ENCODE assay signal across 23 mouse cellular contexts in the genomic region with DNA sequence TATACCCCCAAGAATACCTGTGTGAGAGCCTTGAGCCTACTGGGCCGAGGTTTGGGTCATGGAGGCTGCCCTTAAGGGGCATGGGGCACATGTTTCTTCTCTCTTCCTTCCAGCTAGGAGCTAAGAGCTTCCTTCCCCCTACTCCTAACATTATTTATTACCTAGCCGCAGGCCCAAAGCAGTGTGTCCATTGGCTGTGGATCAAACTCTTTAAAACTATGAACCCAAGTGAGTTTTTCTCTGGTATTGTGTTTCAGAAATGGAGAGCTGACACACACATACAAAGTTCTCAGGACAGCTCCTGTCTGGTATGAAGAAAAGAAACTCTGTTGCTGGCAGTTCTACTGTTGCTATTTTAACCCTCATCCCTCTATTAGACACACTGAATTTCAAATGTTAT.
A peak's percentile ranks its signal among the peaks of the same experiment; 100 is the strongest.
DNase-seq lines count a peak whose midpoint lies in the region; ATAC-seq and TF ChIP-seq lines count a peak whose summit lies in the region.
"Had no signal": no experiment of that assay in that cellular context is flagged by ENCODE, and none has a peak within 500 bp of the region (broad histone marks: within the 10 kb centered on the region; RNA-seq: fewer than 3 reads in every experiment).

No protein-coding gene starts in this region.

- H3K36me3 ChIP-seq in kidney, postnatal 0 days (ENCODE audit: insufficient read depth, low read length), result no peaks in the 10 kb centered on the region
- no peaks in the 10 kb centered on the region for H3K36me3 ChIP-seq in kidney, embryonic 16.5 days (ENCODE audit: insufficient read depth, low read length)
- H3K36me3 ChIP-seq in liver, embryonic 15.5 days (replicated peaks), result no peaks in the 10 kb centered on the region
- no peaks in the 10 kb centered on the region for H3K36me3 ChIP-seq in forebrain, embryonic 11.5 days (ENCODE audit: control insufficient read depth, insufficient read depth, low read length)
- H3K36me3 ChIP-seq in intestine, embryonic 15.5 days, result no peaks in the 10 kb centered on the region
- H3K36me3 ChIP-seq: embryonic facial prominence, embryonic 12.5 days; forebrain, embryonic 12.5 days; heart, embryonic 10.5 days; hindbrain, embryonic 13.5 days had no signal

- no peak for TF ChIP-seq CTCF in kidney, postnatal 0 days (IDR thresholded peaks at IDR 0.05; ENCODE audit: low read depth)
- TF ChIP-seq CTCF in bone marrow, adult 2 months (IDR thresholded peaks at IDR 0.05; ENCODE audit: control insufficient read depth, insufficient read depth, low read length), result no peak

- H3K9ac ChIP-seq in kidney, postnatal 0 days (ENCODE audit: low read depth, low read length), result no peak overlapping the region
- H3K9ac ChIP-seq in kidney, embryonic 16.5 days (replicated peaks; ENCODE audit: low read length), result no peak overlapping the region
- peak overlapping the region; percentile 12; the same call in 1 of the 2 replicates for H3K9ac ChIP-seq in liver, embryonic 15.5 days
- no peak overlapping the region for H3K9ac ChIP-seq in forebrain, embryonic 11.5 days (ENCODE audit: low read length)
- H3K9ac ChIP-seq in intestine, embryonic 15.5 days, result no peak overlapping the region
- H3K9ac ChIP-seq: embryonic facial prominence, embryonic 12.5 days; forebrain, embryonic 12.5 days; hindbrain, embryonic 13.5 days had no signal

- no peak for TF ChIP-seq POLR2A in bone marrow, adult 2 months (IDR thresholded peaks at IDR 0.05; ENCODE audit: borderline replicate concordance, control insufficient read depth, low read depth, low read length)

- no peak overlapping the region for H3K4me2 ChIP-seq in kidney, postnatal 0 days (ENCODE audit: low read length)
- no peak overlapping the region for H3K4me2 ChIP-seq in kidney, embryonic 16.5 days (replicated peaks; ENCODE audit: low read depth, low read length)
- peak overlapping the region; percentile 62 for H3K4me2 ChIP-seq in liver, embryonic 15.5 days
- H3K4me2 ChIP-seq in forebrain, embryonic 11.5 days (ENCODE audit: low read depth, low read length, severe bottlenecking), result no peak overlapping the region
- H3K4me2 ChIP-seq in intestine, embryonic 15.5 days (replicated peaks), result no peak overlapping the region
- H3K4me2 ChIP-seq: embryonic facial prominence, embryonic 12.5 days; forebrain, embryonic 12.5 days; hindbrain, embryonic 13.5 days had no signal

- no peak for ATAC-seq in kidney, postnatal 0 days (replicated peaks; ENCODE audit: low FRiP score, low read depth)
- ATAC-seq in kidney, embryonic 16.5 days (ENCODE audit: low FRiP score, low TSS enrichment), result no peak
- no peak for ATAC-seq in liver, embryonic 15.5 days (ENCODE audit: insufficient read depth)
- ATAC-seq in forebrain, embryonic 11.5 days (replicated peaks; ENCODE audit: low FRiP score), result no peak
- ATAC-seq in intestine, embryonic 15.5 days, result no peak
- ATAC-seq: forebrain, embryonic 16.5 days; hindbrain, postnatal 0 days; Patski had no signal

- H3K4me1 ChIP-seq in kidney, postnatal 0 days (replicated peaks; ENCODE audit: insufficient read depth, low read length), result no peaks in the 10 kb centered on the region
- peaks cover 11% of the 10 kb centered on the region for H3K4me1 ChIP-seq in kidney, embryonic 16.5 days (ENCODE audit: insufficient read depth, low read length)
- no peaks in the 10 kb centered on the region for H3K4me1 ChIP-seq in bone marrow, adult 2 months (ENCODE audit: control insufficient read depth, insufficient read depth, low read length)
- peaks cover 83% of the 10 kb centered on the region for H3K4me1 ChIP-seq in liver, embryonic 15.5 days (replicated peaks)
- H3K4me1 ChIP-seq in forebrain, embryonic 11.5 days (replicated peaks; ENCODE audit: control insufficient read depth, insufficient read depth, low read length), result no peaks in the 10 kb centered on the region
- peaks cover 4% of the 10 kb centered on the region; the same call in 1 of the 2 replicates for H3K4me1 ChIP-seq in intestine, embryonic 15.5 days (replicated peaks)
- H3K4me1 ChIP-seq: embryonic facial prominence, embryonic 12.5 days; forebrain, embryonic 12.5 days; heart, embryonic 10.5 days; hindbrain, embryonic 13.5 days had no signal

- no peak overlapping the region for H3K4me3 ChIP-seq in kidney, postnatal 0 days (replicated peaks; ENCODE audit: low read depth, low read length)
- no peak overlapping the region for H3K4me3 ChIP-seq in kidney, embryonic 16.5 days (ENCODE audit: low read length)
- H3K4me3 ChIP-seq in bone marrow, adult 2 months (replicated peaks; ENCODE audit: control insufficient read depth, low read depth, low read length), result no peak overlapping the region
- no peak overlapping the region for H3K4me3 ChIP-seq in liver, embryonic 15.5 days (replicated peaks)
- no peak overlapping the region for H3K4me3 ChIP-seq in forebrain, embryonic 11.5 days (ENCODE audit: low read depth, low read length)
- H3K4me3 ChIP-seq in intestine, embryonic 15.5 days (replicated peaks), result no peak overlapping the region
- H3K4me3 ChIP-seq: embryonic facial prominence, embryonic 12.5 days; forebrain, embryonic 12.5 days; heart, embryonic 10.5 days; hindbrain, embryonic 13.5 days had no signal

- 17% methylated on average over 2 of the region's 2 CpGs for WGBS in kidney, postnatal 0 days
- 23% methylated on average over 2 of the region's 2 CpGs for WGBS in kidney, embryonic 16.5 days
- 29% methylated on average over 2 of the region's 2 CpGs for WGBS in bone marrow, adult 2 months
- WGBS in liver, embryonic 15.5 days (ENCODE audit: insufficient replicate concordance), result 53% methylated on average over 2 of the region's 2 CpGs
- WGBS in forebrain, embryonic 11.5 days, result 85% methylated on average over 2 of the region's 2 CpGs
- WGBS in intestine, embryonic 15.5 days, result 65% methylated on average over 2 of the region's 2 CpGs

- no peaks in the 10 kb centered on the region for H3K27me3 ChIP-seq in kidney, postnatal 0 days (ENCODE audit: insufficient read depth, low read length)
- H3K27me3 ChIP-seq in kidney, embryonic 16.5 days (ENCODE audit: insufficient read depth, low read length), result no peaks in the 10 kb centered on the region
- H3K27me3 ChIP-seq in liver, embryonic 15.5 days, result no peaks in the 10 kb centered on the region
- no peaks in the 10 kb centered on the region for H3K27me3 ChIP-seq in forebrain, embryonic 11.5 days (ENCODE audit: control insufficient read depth, insufficient read depth, low read length)
- no peaks in the 10 kb centered on the region for H3K27me3 ChIP-seq in intestine, embryonic 15.5 days (replicated peaks)
- H3K27me3 ChIP-seq: CH12.LX; embryonic facial prominence, embryonic 12.5 days; forebrain, embryonic 12.5 days; Patski had no signal

- no peak overlapping the region for H3K27ac ChIP-seq in kidney, postnatal 0 days
- H3K27ac ChIP-seq in kidney, embryonic 16.5 days (ENCODE audit: low read length), result no peak overlapping the region
- H3K27ac ChIP-seq in bone marrow, adult 2 months (ENCODE audit: control insufficient read depth, insufficient read depth, low read depth, low read length, poor library complexity), result peak overlapping the region; percentile 74
- peak overlapping the region; percentile 95 for H3K27ac ChIP-seq in liver, embryonic 15.5 days (replicated peaks)
- H3K27ac ChIP-seq in forebrain, embryonic 11.5 days (ENCODE audit: low read depth, low read length), result no peak overlapping the region
- H3K27ac ChIP-seq in intestine, embryonic 15.5 days, result no peak overlapping the region
- H3K27ac ChIP-seq: embryonic facial prominence, embryonic 12.5 days; forebrain, embryonic 12.5 days; heart, embryonic 10.5 days; hindbrain, embryonic 13.5 days; hindbrain, postnatal 0 days had no signal

- H3K9me3 ChIP-seq in kidney, postnatal 0 days (replicated peaks; ENCODE audit: low read length), result no peaks in the 10 kb centered on the region
- H3K9me3 ChIP-seq in kidney, embryonic 16.5 days (ENCODE audit: low read length), result no peaks in the 10 kb centered on the region
- H3K9me3 ChIP-seq in liver, embryonic 15.5 days (replicated peaks), result no peaks in the 10 kb centered on the region
- no peaks in the 10 kb centered on the region for H3K9me3 ChIP-seq in forebrain, embryonic 11.5 days (ENCODE audit: control insufficient read depth, low read length)
- no peaks in the 10 kb centered on the region for H3K9me3 ChIP-seq in intestine, embryonic 15.5 days
- H3K9me3 ChIP-seq: embryonic facial prominence, embryonic 12.5 days; forebrain, embryonic 12.5 days; heart, embryonic 10.5 days; hindbrain, embryonic 13.5 days had no signal

- DNase-seq in kidney, postnatal 0 days (ENCODE audit: low spot score), result peak; percentile 54
- DNase-seq in fibroblast of lung, adult 2 months (ENCODE audit: low read depth), result peak; percentile 67
- DNase-seq in adrenal gland, adult (ENCODE audit: inconsistent age in 2 of 2, low spot score in 1 of 2), result no peak
- DNase-seq in forebrain, embryonic 11.5 days (ENCODE audit: low spot score), result no peak
- DNase-seq: adrenal gland, adult 8-10 months; cerebellum, adult 11-12 months; cerebellum, adult 9-10 months; cerebellum, postnatal 25 days; gastrocnemius, postnatal 10 days; heart, adult 18-20 months; heart, postnatal 10 days had no signal

Comparison
In these comparisons a context has a peak if more than half of its experiments do, and no peak if none do; other contexts are left out.
1. DNase-seq: peak in kidney, postnatal 0 days (single experiment) and fibroblast of lung, adult 2 months (single experiment); none in adrenal gland, adult (0 of 2) and forebrain, embryonic 11.5 days (single experiment).
2. H3K27ac ChIP-seq: peak in bone marrow, adult 2 months (single experiment) and liver, embryonic 15.5 days (single experiment); none in kidney, postnatal 0 days (single experiment), kidney, embryonic 16.5 days (single experiment), forebrain, embryonic 11.5 days (single experiment) and intestine, embryonic 15.5 days (single experiment).